Mouse (Mus musculus) spleen, adult 18-20 months (tissue): Measurements from ENCODE around the gene Rplp1.

Source experiments
- DNase-seq, 2 experiments: peaks; one replicate each; pipeline ENCODE4 v3.0.0; 2022; ENCODE audit warnings: mixed read lengths in 2 of 2

The Rplp1 gene

GRCm38 (mm10) chr9:61873325-61873724 is 41.0 kb downstream of the Rplp1 start:
- DNase-seq: no peak

GRCm38 (mm10) chr9:61872246-61872941 is 41.9 kb downstream of the Rplp1 start:
- no peak for DNase-seq

GRCm38 (mm10) chr9:61871839-61872238 is 42.5 kb downstream of the Rplp1 start:
- no peak for DNase-seq

- DNase-seq: no peak
Observed at GRCm38 (mm10) chr9:61867659-61868058, 46.7 kb downstream of the Rplp1 start.
